Mouse (Mus musculus): ENCODE results near the gene Mus81.

- TF ChIP-seq CTCF (IDR thresholded peaks at IDR 0.05; ENCODE audit: borderline replicate concordance, insufficient read depth, low read length) (no peak), POLR2A (IDR thresholded peaks at IDR 0.05; ENCODE audit: low read depth, low read length) (no peak)
Observed at GRCm38 (mm10) chr19:5444371-5444908, 43.8 kb downstream of the Mus81 start.
